Mouse (Mus musculus) testis, adult 2 months (tissue): ENCODE data around the gene Retreg3. TPM values are rescaled to one million over a fixed set of nuclear protein-coding genes. Genes with fewer than 3 reads are reported as not detected.

Experiments
- H3K27ac ChIP-seq: fragments of 200-500 bp; 2 replicates; pipeline ENCODE4 v1.5.1; 2012; ENCODE audit warnings: low read depth, low read length; ENCODE audit not compliant: control insufficient read depth, insufficient read depth
- H3K27me3 ChIP-seq: fragments of 200-500 bp; 2 replicates; pipeline ENCODE4 v1.6.1; 2012; ENCODE audit warnings: mild to moderate bottlenecking, low read length, moderate library complexity; ENCODE audit not compliant: control insufficient read depth, insufficient read depth
- H3K36me3 ChIP-seq: fragments of 200-500 bp; 2 replicates; pipeline ENCODE4 v1.6.1; 2012; ENCODE audit warnings: mild to moderate bottlenecking, low read length; ENCODE audit not compliant: control insufficient read depth, insufficient read depth
- H3K4me1 ChIP-seq: fragments of 200-500 bp; 2 replicates; pipeline ENCODE4 v1.6.1; 2012; ENCODE audit warnings: low read length; ENCODE audit not compliant: control insufficient read depth, insufficient read depth
- H3K4me3 ChIP-seq: fragments of 200-500 bp; 2 replicates; pipeline ENCODE4 v1.5.1; 2012; ENCODE audit warnings: low read depth, mild to moderate bottlenecking, low read length, moderate library complexity, mixed read lengths; ENCODE audit not compliant: control insufficient read depth
- CTCF ChIP-seq: fragments of 200-500 bp; IDR thresholded peaks from 2 replicates; pipeline ENCODE4 v1.5.1; 2012; ENCODE audit warnings: low read depth, mild to moderate bottlenecking, inconsistent platforms, low read length, moderate library complexity; ENCODE audit not compliant: control insufficient read depth, insufficient read depth, insufficient replicate concordance
- POLR2A ChIP-seq: fragments of 200-500 bp; IDR thresholded peaks from 2 replicates; pipeline ENCODE4 v1.6.1; 2012; ENCODE audit warnings: low read depth, mild to moderate bottlenecking, inconsistent platforms, low read length, moderate library complexity; ENCODE audit not compliant: control insufficient read depth
- polyA plus RNA-seq: library from polyadenylated mRNA; depleted of rRNA; stranded (reverse); fragments of >200 nt; gene quantifications from 2 replicates; pipeline ENCODE4 v1.2.3, GENCODE M21; 2012

The Retreg3 gene
- polyA plus RNA-seq, 1 experiment = 53.8 TPM

- H3K4me1 ChIP-seq = no peaks in the 10 kb centered on the region
- no peak overlapping the region for H3K4me3 ChIP-seq
- TF ChIP-seq CTCF (no peak), POLR2A (no peak)
- no peaks in the 10 kb centered on the region for H3K27me3 ChIP-seq
- H3K27ac ChIP-seq = no peak overlapping the region
- H3K36me3 ChIP-seq = peaks cover 2% of the 10 kb centered on the region; the same call in 1 of the 2 replicates
Observed at GRCm38 (mm10) chr11:101103011-101103410, 16.7 kb downstream of the Retreg3 start.

- Histone ChIP-seq H3K27ac (no peak overlapping the region), H3K4me3 (no peak overlapping the region), H3K27me3 (no peaks in the 10 kb centered on the region), H3K36me3 (peaks cover 5% of the 10 kb centered on the region), H3K4me1 (no peaks in the 10 kb centered on the region; the same call in none of the 2 replicates)
- TF ChIP-seq CTCF = no peak
- TF ChIP-seq POLR2A = no peak
Observed at GRCm38 (mm10) chr11:101098231-101098630, 21.5 kb downstream of the Retreg3 start.

- peak within 1 kb of the TSS; percentile 97 for H3K4me3 ChIP-seq
- no peaks in the 10 kb centered on the region for H3K27me3 ChIP-seq
- peaks cover 9% of the 10 kb centered on the region for H3K36me3 ChIP-seq
- H3K27ac ChIP-seq = peak within 1 kb of the TSS; percentile 94
- TF ChIP-seq POLR2A = peak; percentile 85
- peak; percentile 67; the same call in 1 of the 2 replicates for TF ChIP-seq CTCF
- H3K4me1 ChIP-seq = no peaks in the 10 kb centered on the region; the same call in none of the 2 replicates
Observed at GRCm38 (mm10) chr11:101095314-101096024, 24.2 kb downstream of the Retreg3 start, which contains the start of gene Psmc3ip. Psmc3ip (minus strand) TSS chr11:101095436.

- peak overlapping the region; percentile 69 for H3K27ac ChIP-seq
- H3K4me3 ChIP-seq = peak overlapping the region; percentile 97
- no peak for TF ChIP-seq CTCF
- TF ChIP-seq POLR2A = no peak
- H3K36me3 ChIP-seq = peaks cover 9% of the 10 kb centered on the region
- no peaks in the 10 kb centered on the region; the same call in none of the 2 replicates for H3K4me1 ChIP-seq
- H3K27me3 ChIP-seq = no peaks in the 10 kb centered on the region
Observed at GRCm38 (mm10) chr11:101094930-101095313, 24.8 kb downstream of the Retreg3 start.

GRCm38 (mm10) chr11:101089931-101090330 is 29.8 kb downstream of the Retreg3 start:
- H3K4me1 ChIP-seq = peaks cover 8% of the 10 kb centered on the region
- peaks cover 9% of the 10 kb centered on the region for H3K36me3 ChIP-seq
- H3K4me3 ChIP-seq = no peak overlapping the region
- TF ChIP-seq CTCF = no peak
- no peak for TF ChIP-seq POLR2A
- no peak overlapping the region for H3K27ac ChIP-seq
- H3K27me3 ChIP-seq = no peaks in the 10 kb centered on the region

GRCm38 (mm10) chr11:101087682-101088055 is 32.0 kb downstream of the Retreg3 start:
- no peak overlapping the region for H3K27ac ChIP-seq
- peaks cover 5% of the 10 kb centered on the region for H3K36me3 ChIP-seq
- H3K4me1 ChIP-seq = peaks cover 15% of the 10 kb centered on the region
- TF ChIP-seq POLR2A (no peak), CTCF (no peak)
- peak overlapping the region; percentile 49 for H3K4me3 ChIP-seq
- H3K27me3 ChIP-seq = no peaks in the 10 kb centered on the region

- no peaks in the 10 kb centered on the region for H3K27me3 ChIP-seq
- peaks cover 15% of the 10 kb centered on the region for H3K4me1 ChIP-seq
- H3K36me3 ChIP-seq = no peaks in the 10 kb centered on the region; the same call in 1 of the 2 replicates
- peak within 1 kb of the TSS; percentile 65 for H3K27ac ChIP-seq
- TF ChIP-seq POLR2A (peak; percentile 73), CTCF (no peak)
- H3K4me3 ChIP-seq = peak within 1 kb of the TSS; percentile 49
Observed at GRCm38 (mm10) chr11:101086756-101087681, 32.7 kb downstream of the Retreg3 start, which contains the start of gene Mlx. Mlx (plus strand) TSS chr11:101087277.
